Mouse (Mus musculus): ENCODE measurements around the gene 4930467E23Rik.
"Not testable (repeated sequence)": the region's sequence is repeated elsewhere in the genome, so short reads cannot be mapped to it uniquely, and the experiment has no call there.

Gene 4930467E23Rik

GRCm38 (mm10) chr8:19729276-19729675, at the start of gene 4930467E23Rik:
TSS of gene 4930467E23Rik (plus strand) at chr8:19729576.
- CTCF ChIA-PET: not testable (repeated sequence)

GRCm38 (mm10) chr8:19682311-19682710, 47.1 kb upstream of the 4930467E23Rik start:
- CTCF ChIA-PET: not testable (repeated sequence)

GRCm38 (mm10) chr8:19685476-19685875, 43.9 kb upstream of the 4930467E23Rik start:
- CTCF ChIA-PET: not testable (repeated sequence)

GRCm38 (mm10) chr8:19688802-19689525, 40.4 kb upstream of the 4930467E23Rik start:
- CTCF ChIA-PET: not testable (repeated sequence)

GRCm38 (mm10) chr8:19689745-19690144, 39.6 kb upstream of the 4930467E23Rik start:
- CTCF ChIA-PET: not testable (repeated sequence)

- CTCF ChIA-PET: not testable (repeated sequence)
Measured at GRCm38 (mm10) chr8:19691421-19691820, 38.0 kb upstream of the 4930467E23Rik start.

- CTCF ChIA-PET: not testable (repeated sequence)
Measured at GRCm38 (mm10) chr8:19697497-19698077, 31.8 kb upstream of the 4930467E23Rik start.

- CTCF ChIA-PET: not testable (repeated sequence)
Measured at GRCm38 (mm10) chr8:19698123-19698522, 31.3 kb upstream of the 4930467E23Rik start.

GRCm38 (mm10) chr8:19698722-19699121, 30.7 kb upstream of the 4930467E23Rik start:
- CTCF ChIA-PET: not testable (repeated sequence)

- CTCF ChIA-PET: not testable (repeated sequence)
Measured at GRCm38 (mm10) chr8:19701326-19701725, 28.1 kb upstream of the 4930467E23Rik start.

- CTCF ChIA-PET: not testable (repeated sequence)
Measured at GRCm38 (mm10) chr8:19702276-19702675, 27.1 kb upstream of the 4930467E23Rik start.

- CTCF ChIA-PET: not testable (repeated sequence)
Measured at GRCm38 (mm10) chr8:19702972-19703709, 26.2 kb upstream of the 4930467E23Rik start.

- CTCF ChIA-PET: not testable (repeated sequence)
Measured at GRCm38 (mm10) chr8:19703906-19704305, 25.5 kb upstream of the 4930467E23Rik start.

- CTCF ChIA-PET: not testable (repeated sequence)
Measured at GRCm38 (mm10) chr8:19704441-19705215, 24.7 kb upstream of the 4930467E23Rik start.

GRCm38 (mm10) chr8:19705216-19705600, 24.2 kb upstream of the 4930467E23Rik start:
- CTCF ChIA-PET: not testable (repeated sequence)

- CTCF ChIA-PET: not testable (repeated sequence)
Measured at GRCm38 (mm10) chr8:19706101-19706725, 23.2 kb upstream of the 4930467E23Rik start.

GRCm38 (mm10) chr8:19706918-19707760, 22.2 kb upstream of the 4930467E23Rik start:
- CTCF ChIA-PET: not testable (repeated sequence)

GRCm38 (mm10) chr8:19707761-19708443, 21.5 kb upstream of the 4930467E23Rik start:
- CTCF ChIA-PET: not testable (repeated sequence)

GRCm38 (mm10) chr8:19708976-19709375, 20.4 kb upstream of the 4930467E23Rik start:
- CTCF ChIA-PET: not testable (repeated sequence)

- CTCF ChIA-PET: not testable (repeated sequence)
Measured at GRCm38 (mm10) chr8:19709488-19709887, 19.9 kb upstream of the 4930467E23Rik start.
